Mouse (Mus musculus) embryonic facial prominence, embryonic 10.5 days (tissue): Measurements from ENCODE around the gene A430005L14Rik. TPM values are rescaled to one million over a fixed set of nuclear protein-coding genes. Genes with fewer than 3 reads are reported as not detected.
A peak's percentile ranks its signal among the peaks of the same experiment; 100 is the strongest.

Experiments used
- DNase-seq: peaks from one replicate; pipeline ENCODE4 v3.0.0-alpha.2; 2017; ENCODE audit warnings: low spot score
- H3K27ac ChIP-seq: fragments of 300-500 bp; sonication (generic); replicated peaks from 2 replicates; pipeline ENCODE4 v1.5.1; 2016; ENCODE audit warnings: mild to moderate bottlenecking
- H3K27me3 ChIP-seq: fragments of 300-500 bp; sonication (generic); replicated peaks from 2 replicates; pipeline ENCODE4 v1.6.1; 2016; ENCODE audit warnings: low read depth, mild to moderate bottlenecking; ENCODE audit not compliant: poor library complexity, severe bottlenecking
- H3K36me3 ChIP-seq: fragments of 300-500 bp; sonication (generic); replicated peaks from 2 replicates; pipeline ENCODE4 v1.6.1; 2016; ENCODE audit warnings: mild to moderate bottlenecking, moderate library complexity
- H3K4me1 ChIP-seq: fragments of 300-500 bp; sonication (generic); 2 replicates; pipeline ENCODE4 v1.6.1; 2016
- H3K4me3 ChIP-seq: fragments of 300-500 bp; sonication (generic); 2 replicates; pipeline ENCODE4 v1.5.1; 2016; ENCODE audit warnings: mild to moderate bottlenecking, moderate library complexity
- H3K9me3 ChIP-seq: fragments of 300-500 bp; sonication (generic); 2 replicates; pipeline ENCODE4 v1.6.1; 2016; ENCODE audit warnings: mild to moderate bottlenecking
- WGBS: fragments of 180-500 bp; shearing (Covaris S2); methylation state at CpG from one replicate; pipeline ENCODE4 v1.1.7; 2016; 5-methylcytosine and 5-hydroxymethylcytosine counted together
- polyA plus RNA-seq: library from polyadenylated mRNA; unstranded; fragments of >200 nt; fragmentation: Nextera tagmentation; extraction: Ambion mirVana; gene quantifications from 2 replicates; pipeline ENCODE4 v1.2.1, GENCODE M21; 2016

Gene A430005L14Rik
- polyA plus RNA-seq, 1 experiment from 2014 or later: 114 TPM

DNA sequence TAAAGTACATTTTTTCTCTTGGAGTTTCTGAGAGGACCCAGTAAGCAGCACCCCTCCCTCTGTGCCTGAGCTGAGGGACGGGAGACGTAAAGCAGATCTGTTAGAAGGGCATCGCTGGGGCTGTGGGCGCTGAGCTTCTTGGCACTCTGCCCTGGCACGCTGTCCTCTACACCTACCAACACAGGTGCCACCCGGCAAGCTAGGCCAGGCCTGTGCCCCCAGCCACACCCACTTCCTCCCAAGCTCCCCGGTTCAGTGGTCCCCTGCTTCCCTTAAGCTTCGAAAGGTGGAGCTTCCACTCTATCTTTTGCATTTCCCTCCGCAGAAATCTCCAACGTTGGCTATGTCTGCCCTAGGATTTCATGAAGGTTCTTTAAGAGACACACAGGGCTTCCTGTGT, 22.2 kb downstream of the A430005L14Rik start:
- no peak overlapping the region for H3K27ac ChIP-seq
- no peaks in the 10 kb centered on the region for H3K27me3 ChIP-seq
- H3K9me3 ChIP-seq: no peaks in the 10 kb centered on the region
- 95% methylated on average over 10 of the region's 10 CpGs for WGBS
- H3K4me3 ChIP-seq: no peak overlapping the region
- peaks cover 59% of the 10 kb centered on the region for H3K36me3 ChIP-seq
- peaks cover 16% of the 10 kb centered on the region for H3K4me1 ChIP-seq
- DNase-seq: no peak

DNA sequence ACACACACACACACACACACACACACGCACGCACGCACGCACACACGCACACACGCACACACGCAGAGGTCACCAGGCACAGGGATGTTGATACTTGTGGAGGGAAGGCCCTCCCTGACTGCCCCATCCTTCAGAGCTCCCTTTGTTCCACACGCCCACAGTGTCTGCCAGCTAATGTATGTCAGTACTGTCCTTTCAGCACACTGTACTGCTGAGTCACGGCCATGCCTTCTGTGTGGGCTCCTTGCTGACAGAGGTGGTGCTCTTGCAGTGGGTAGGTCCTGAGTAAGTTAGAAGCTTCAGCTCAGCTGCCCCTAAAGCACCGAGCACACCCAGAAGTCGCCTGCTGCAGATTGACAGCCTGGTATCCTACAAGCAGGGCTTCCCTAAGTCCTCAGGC, 23.4 kb downstream of the A430005L14Rik start:
- Histone ChIP-seq H3K27ac (no peak overlapping the region), H3K27me3 (no peaks in the 10 kb centered on the region), H3K36me3 (peaks cover 71% of the 10 kb centered on the region), H3K9me3 (no peaks in the 10 kb centered on the region), H3K4me1 (peaks cover 14% of the 10 kb centered on the region), H3K4me3 (no peak overlapping the region)
- DNase-seq: no peak
- WGBS: 86% methylated on average over 11 of the region's 11 CpGs

- DNase-seq: no peak
- Histone ChIP-seq H3K27me3 (no peaks in the 10 kb centered on the region), H3K4me3 (no peak overlapping the region), H3K27ac (no peak overlapping the region), H3K9me3 (no peaks in the 10 kb centered on the region), H3K4me1 (no peaks in the 10 kb centered on the region), H3K36me3 (peaks cover 99% of the 10 kb centered on the region)
- WGBS: 92% methylated on average over 10 of the region's 10 CpGs
Observed at GRCm38 (mm10) chr4:153992715-153993114, 35.7 kb downstream of the A430005L14Rik start.

GRCm38 (mm10) chr4:153993505-153993904, 36.5 kb downstream of the A430005L14Rik start:
- DNase-seq: no peak
- Histone ChIP-seq H3K27me3 (no peaks in the 10 kb centered on the region), H3K4me3 (no peak overlapping the region), H3K4me1 (no peaks in the 10 kb centered on the region), H3K27ac (no peak overlapping the region), H3K36me3 (peaks cover 99% of the 10 kb centered on the region), H3K9me3 (no peaks in the 10 kb centered on the region)
- 91% methylated on average over 8 of the region's 8 CpGs for WGBS

- Histone ChIP-seq H3K4me3 (no peak overlapping the region), H3K27ac (no peak overlapping the region), H3K36me3 (peaks cover 57% of the 10 kb centered on the region), H3K27me3 (no peaks in the 10 kb centered on the region), H3K4me1 (no peaks in the 10 kb centered on the region), H3K9me3 (no peaks in the 10 kb centered on the region)
- 89% methylated on average over 5 of the region's 5 CpGs for WGBS
- DNase-seq: no peak
Observed at GRCm38 (mm10) chr4:154005488-154005887, 48.5 kb downstream of the A430005L14Rik start.

DNA sequence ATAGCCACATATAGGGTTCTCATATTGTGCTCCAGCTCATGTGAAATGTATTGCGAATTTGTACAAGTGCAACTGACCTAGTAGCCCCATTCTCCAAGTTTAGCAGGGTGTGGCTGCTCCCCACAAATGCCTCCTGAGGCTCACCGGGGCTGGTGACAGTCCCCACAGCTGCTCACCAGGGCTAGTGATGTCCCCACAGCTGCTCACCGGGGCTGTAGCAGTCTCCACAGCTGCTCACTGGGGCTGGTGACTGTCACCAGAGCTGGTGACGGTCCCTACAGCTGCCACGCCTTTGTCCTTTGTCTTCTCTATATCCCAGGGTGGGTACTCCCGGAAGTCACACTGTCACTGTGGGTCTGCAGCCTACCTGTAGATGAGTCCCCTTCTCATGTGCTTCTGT, 49.2 kb downstream of the A430005L14Rik start:
- Histone ChIP-seq H3K27ac (no peak overlapping the region), H3K36me3 (peaks cover 57% of the 10 kb centered on the region), H3K4me3 (no peak overlapping the region), H3K4me1 (peaks cover 5% of the 10 kb centered on the region), H3K9me3 (no peaks in the 10 kb centered on the region), H3K27me3 (no peaks in the 10 kb centered on the region)
- 93% methylated on average over 6 of the region's 6 CpGs for WGBS
- DNase-seq: no peak

GRCm38 (mm10) chr4:154007759-154008158, 50.7 kb downstream of the A430005L14Rik start:
- Histone ChIP-seq H3K27me3 (no peaks in the 10 kb centered on the region), H3K4me1 (peaks cover 14% of the 10 kb centered on the region), H3K4me3 (no peak overlapping the region), H3K36me3 (peaks cover 46% of the 10 kb centered on the region), H3K27ac (no peak overlapping the region), H3K9me3 (no peaks in the 10 kb centered on the region)
- WGBS: 82% methylated on average over 4 of the region's 4 CpGs
- no peak for DNase-seq

DNA sequence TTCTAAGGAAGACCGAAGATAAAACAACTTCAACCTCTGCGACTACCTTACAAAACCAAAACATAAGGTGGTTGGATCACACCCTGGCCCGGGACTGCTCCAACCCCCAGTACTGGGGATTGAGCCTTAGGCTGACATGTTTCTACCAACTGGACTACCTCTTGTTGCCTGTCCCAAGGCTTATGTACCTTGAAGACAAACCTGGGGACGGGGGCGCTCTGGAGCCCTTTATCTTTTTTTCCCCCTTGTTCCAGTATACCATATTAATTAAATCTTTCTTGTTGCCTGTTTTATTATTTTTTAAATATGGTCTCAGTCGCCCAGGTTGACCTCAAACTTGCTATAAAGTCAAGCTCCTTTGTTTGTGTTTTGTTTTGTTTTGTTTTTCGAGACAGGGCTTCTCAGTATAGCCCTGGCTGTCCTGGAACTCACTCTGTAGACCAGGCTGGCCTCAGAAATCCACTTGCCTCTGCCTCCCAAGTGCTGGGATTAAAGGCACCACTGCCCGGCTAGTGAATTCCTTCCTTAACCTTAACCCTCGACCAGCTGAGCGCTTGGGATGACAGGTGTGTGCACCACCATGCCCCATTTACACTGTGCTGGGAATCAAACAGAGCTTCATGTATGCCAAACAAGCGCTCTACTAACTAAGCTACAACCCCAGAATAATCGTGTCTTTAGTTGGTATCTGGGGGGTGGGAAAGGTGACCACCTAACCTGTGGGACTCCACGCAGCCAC, 54.0 kb downstream of the A430005L14Rik start:
- no peaks in the 10 kb centered on the region for H3K9me3 ChIP-seq
- peak overlapping the region; percentile 92 for H3K4me3 ChIP-seq
- H3K27ac ChIP-seq: peak overlapping the region; percentile 93
- no peaks in the 10 kb centered on the region for H3K27me3 ChIP-seq
- H3K36me3 ChIP-seq: peaks cover 41% of the 10 kb centered on the region
- no peak for DNase-seq
- 31% methylated on average over 13 of the region's 13 CpGs for WGBS
- peaks cover 29% of the 10 kb centered on the region for H3K4me1 ChIP-seq

Other genes starting within 250 kb of the A430005L14Rik start
- 12.1 and 13.8 TPM in 2 replicates for gene Dffb, start 17.9 kb downstream of the A430005L14Rik start, polyA plus RNA-seq
- gene Cep104, start 18.0 kb downstream of the A430005L14Rik start, polyA plus RNA-seq: 20.5 and 23.5 TPM in 2 replicates
- gene Lrrc47, start 54.5 kb downstream of the A430005L14Rik start, polyA plus RNA-seq: 24.9 and 27.3 TPM in 2 replicates
- gene Smim1, start 69.0 kb downstream of the A430005L14Rik start, polyA plus RNA-seq: 19.3 and 24.5 TPM in 2 replicates
- gene Ccdc27, start 85.4 kb downstream of the A430005L14Rik start, polyA plus RNA-seq: not detected in 2 replicates
- 0.59 and 0.97 TPM in 2 replicates for gene Trp73, start 183.0 kb downstream of the A430005L14Rik start, polyA plus RNA-seq
- 45.5 and 50.1 TPM in 2 replicates for gene Wrap73, start 185.1 kb downstream of the A430005L14Rik start, polyA plus RNA-seq
- gene Tprgl, start 203.4 kb downstream of the A430005L14Rik start, polyA plus RNA-seq: 108 and 115 TPM in 2 replicates
- 37.9 and 38.7 TPM in 2 replicates for gene Megf6, start 213.5 kb downstream of the A430005L14Rik start, polyA plus RNA-seq